ENCODE assay signal across 31 mouse cellular contexts in the genomic region with DNA sequence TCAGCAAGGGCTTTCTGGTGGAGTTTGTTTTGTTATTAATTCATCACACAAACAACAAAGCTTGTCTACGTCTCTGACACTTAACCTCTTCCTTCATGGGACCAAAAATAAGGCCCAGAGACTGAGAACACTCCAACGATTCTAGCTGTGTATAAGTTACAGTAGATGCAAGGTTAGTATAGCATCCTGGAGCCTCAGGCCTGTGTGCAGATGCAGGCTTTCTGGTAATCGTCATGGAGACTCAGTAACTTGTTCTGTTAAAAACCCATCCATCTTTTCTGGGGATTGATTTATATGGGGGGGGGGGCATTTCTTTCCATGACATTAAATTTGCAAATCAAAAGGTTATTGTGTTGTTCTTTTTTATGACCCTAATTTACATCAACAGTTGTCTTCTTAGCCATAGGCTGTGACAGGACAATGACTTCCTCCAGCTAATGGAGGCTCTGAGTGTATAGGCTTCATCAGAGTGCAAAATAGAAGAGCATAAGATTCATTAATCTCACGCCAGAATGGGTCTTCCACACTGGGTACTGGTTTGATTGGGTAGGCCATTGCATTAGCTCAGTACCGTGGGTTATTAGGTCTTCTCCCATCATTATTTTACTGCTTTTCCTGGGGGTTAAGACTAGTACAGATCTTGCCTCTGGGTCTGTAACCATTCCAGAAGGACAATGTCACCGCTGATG. TPM values are rescaled to one million over a fixed set of nuclear protein-coding genes. Genes with fewer than 3 reads are reported as not detected.
DNase-seq lines count a peak whose midpoint lies in the region; ATAC-seq lines count a peak whose summit lies in the region.
"Had no signal": no experiment of that assay in that cellular context is flagged by ENCODE, and none has a peak within 500 bp of the region (broad histone marks: within the 10 kb centered on the region; RNA-seq: fewer than 3 reads in every experiment).

No protein-coding gene starts in this region.

- no peaks in the 10 kb centered on the region for H3K27me3 ChIP-seq in neural tube, embryonic 11.5 days (ENCODE audit: control insufficient read depth, insufficient read depth, low read length)
- H3K27me3 ChIP-seq in neural tube, embryonic 15.5 days (replicated peaks) = no peaks in the 10 kb centered on the region
- H3K27me3 ChIP-seq in neural tube, embryonic 13.5 days = no peaks in the 10 kb centered on the region
- H3K27me3 ChIP-seq: CH12.LX; embryonic facial prominence, embryonic 13.5 days; embryonic facial prominence, embryonic 15.5 days; forebrain, embryonic 13.5 days; forebrain, embryonic 15.5 days; Patski had no signal

- peak; percentile 96 for ATAC-seq in neural tube, embryonic 11.5 days (ENCODE audit: insufficient read depth, low FRiP score, low TSS enrichment)
- no peak for ATAC-seq in neural tube, embryonic 15.5 days (ENCODE audit: low FRiP score)
- ATAC-seq in neural tube, embryonic 13.5 days (ENCODE audit: low read depth) = peak; percentile 68
- ATAC-seq: activated CD4-positive, CD25-positive, alpha-beta regulatory T cell, adult 4 months; CD4-positive, CD25-positive, alpha-beta regulatory T cell, adult 4 months; forebrain, embryonic 13.5 days; forebrain, embryonic 15.5 days; forebrain, postnatal 0 days; Patski had no signal

- H3K4me2 ChIP-seq in neural tube, embryonic 11.5 days (ENCODE audit: low read depth) = no peak overlapping the region
- no peak overlapping the region for H3K4me2 ChIP-seq in neural tube, embryonic 15.5 days
- no peak overlapping the region for H3K4me2 ChIP-seq in neural tube, embryonic 13.5 days
- H3K4me2 ChIP-seq: embryonic facial prominence, embryonic 13.5 days; embryonic facial prominence, embryonic 15.5 days; forebrain, embryonic 13.5 days; forebrain, embryonic 15.5 days had no signal

- peak overlapping the region; percentile 79 for H3K27ac ChIP-seq in neural tube, embryonic 11.5 days (ENCODE audit: low read depth, low read length)
- no peak overlapping the region for H3K27ac ChIP-seq in neural tube, embryonic 15.5 days (replicated peaks)
- peak overlapping the region; percentile 49; the same call in 1 of the 2 replicates for H3K27ac ChIP-seq in neural tube, embryonic 13.5 days (replicated peaks)
- H3K27ac ChIP-seq: embryonic facial prominence, embryonic 13.5 days; embryonic facial prominence, embryonic 15.5 days; forebrain, embryonic 13.5 days; forebrain, embryonic 15.5 days had no signal

- no peak overlapping the region for H3K4me3 ChIP-seq in neural tube, embryonic 11.5 days (ENCODE audit: low read depth, low read length)
- no peak overlapping the region for H3K4me3 ChIP-seq in neural tube, embryonic 15.5 days (replicated peaks)
- H3K4me3 ChIP-seq in neural tube, embryonic 13.5 days = no peak overlapping the region
- H3K4me3 ChIP-seq: embryonic facial prominence, embryonic 13.5 days; embryonic facial prominence, embryonic 15.5 days; erythroblast, embryonic 14.5 days; forebrain, embryonic 13.5 days; forebrain, embryonic 15.5 days had no signal

- DNase-seq in embryo, embryonic 10.5 days (ENCODE audit: low spot score) = peak; percentile 36
- DNase-seq in embryo, embryonic 10 days (ENCODE audit: low spot score) = no peak
- DNase-seq in neural tube, embryonic 11.5 days (ENCODE audit: low spot score) = peak; percentile 27
- DNase-seq in fat pad, adult 2 months (ENCODE audit: extremely low read depth, low read depth, low spot score) = peak; percentile 8
- DNase-seq in thymus, postnatal 0 days (ENCODE audit: low spot score) = no peak
- no peak for DNase-seq in cerebellum, postnatal 10 days
- DNase-seq: adrenal gland, adult 8-10 months; adrenal gland, postnatal 14 days; adrenal gland, postnatal 36 days; B cell, adult 2 months; cerebellum, adult 11-12 months; cerebellum, adult 2 months; cerebellum, adult 9-10 months; cerebellum, postnatal 14 days; cerebellum, postnatal 36 days; embryo, embryonic 11 days; forebrain, postnatal 0 days had no signal

- no peaks in the 10 kb centered on the region for H3K9me3 ChIP-seq in neural tube, embryonic 11.5 days (ENCODE audit: control insufficient read depth, low read length)
- no peaks in the 10 kb centered on the region for H3K9me3 ChIP-seq in neural tube, embryonic 15.5 days (replicated peaks)
- H3K9me3 ChIP-seq in neural tube, embryonic 13.5 days = 0 out of 2 replicates have a peak, but pooled peaks cover 5% of the 10 kb centered on the region
- H3K9me3 ChIP-seq: embryonic facial prominence, embryonic 13.5 days; embryonic facial prominence, embryonic 15.5 days; forebrain, embryonic 15.5 days; G1E had no signal

- WGBS in neural tube, embryonic 11.5 days = 38% methylated on average over 6 of the region's 6 CpGs
- WGBS in neural tube, embryonic 15.5 days = 20% methylated on average over 6 of the region's 6 CpGs
- 20% methylated on average over 6 of the region's 6 CpGs for WGBS in neural tube, embryonic 13.5 days

- no peaks in the 10 kb centered on the region for H3K36me3 ChIP-seq in neural tube, embryonic 11.5 days (ENCODE audit: control insufficient read depth, insufficient read depth, low read length)
- H3K36me3 ChIP-seq in neural tube, embryonic 15.5 days = no peaks in the 10 kb centered on the region
- no peaks in the 10 kb centered on the region for H3K36me3 ChIP-seq in neural tube, embryonic 13.5 days
- H3K36me3 ChIP-seq: embryonic facial prominence, embryonic 13.5 days; embryonic facial prominence, embryonic 15.5 days; forebrain, embryonic 15.5 days; G1E had no signal

- H3K4me1 ChIP-seq in neural tube, embryonic 11.5 days (ENCODE audit: control insufficient read depth, insufficient read depth, low read length) = no peaks in the 10 kb centered on the region
- H3K4me1 ChIP-seq in neural tube, embryonic 15.5 days = peaks cover 8% of the 10 kb centered on the region; the same call in 1 of the 2 replicates
- H3K4me1 ChIP-seq in neural tube, embryonic 13.5 days (replicated peaks) = peaks cover 20% of the 10 kb centered on the region
- H3K4me1 ChIP-seq: embryonic facial prominence, embryonic 15.5 days; forebrain, embryonic 13.5 days had no signal

- no peak overlapping the region for H3K9ac ChIP-seq in neural tube, embryonic 11.5 days (ENCODE audit: low read length)
- H3K9ac ChIP-seq in neural tube, embryonic 15.5 days (replicated peaks) = no peak overlapping the region
- no peak overlapping the region for H3K9ac ChIP-seq in neural tube, embryonic 13.5 days
- H3K9ac ChIP-seq: embryonic facial prominence, embryonic 13.5 days; embryonic facial prominence, embryonic 15.5 days; forebrain, embryonic 13.5 days; forebrain, embryonic 15.5 days; forebrain, postnatal 0 days had no signal

RNA-seq across cellular contexts. Expression of gene Cpb2, which starts 36.6 kb away (rescaled TPM):
- polyA plus RNA-seq in neural tube, embryonic 11.5 days (2014; fragmentation: Nextera tagmentation; extraction: Ambion mirVana) = 0.16 TPM in 1 of 2 replicates, not detected in the other
- polyA plus RNA-seq in neural tube, embryonic 15.5 days (2015; fragmentation: Nextera tagmentation; extraction: Ambion mirVana) = 0.23 TPM in 1 of 2 replicates, not detected in the other
- polyA plus RNA-seq in neural tube, embryonic 13.5 days (2015; fragmentation: Nextera tagmentation; extraction: Ambion mirVana) = not detected in 2 replicates
- 0.34 TPM in 1 of 2 replicates, not detected in the other for polyA plus RNA-seq in thymus, postnatal 0 days (2015; fragmentation: Nextera tagmentation; extraction: Ambion mirVana)
- polyA plus RNA-seq: activated CD4-positive, CD25-positive, alpha-beta regulatory T cell, adult 4 months; CD4-positive, CD25-positive, alpha-beta regulatory T cell, adult 4 months; cerebellum, adult 2 months; embryonic facial prominence, embryonic 11.5 days; embryonic facial prominence, embryonic 13.5 days; embryonic facial prominence, embryonic 15.5 days; erythroblast, embryonic 14.5 days; forebrain, embryonic 11.5 days; forebrain, embryonic 15.5 days; forebrain, postnatal 0 days; G1E; Patski had no signal

Comparison
In these comparisons a context has a peak if more than half of its experiments do, and no peak if none do; other contexts are left out.
1. DNase-seq: peak in embryo, embryonic 10.5 days (single experiment), neural tube, embryonic 11.5 days (single experiment) and fat pad, adult 2 months (single experiment); none in embryo, embryonic 10 days (single experiment), thymus, postnatal 0 days (single experiment) and cerebellum, postnatal 10 days (0 of 2).